Mouse (Mus musculus): Measurements from ENCODE around the gene Zwilch.
"Not testable (repeated sequence)": the region's sequence is repeated elsewhere in the genome, so short reads cannot be mapped to it uniquely, and the experiment has no call there.

Gene Zwilch

GRCm38 (mm10) chr9:64172816-64173665, at the start of gene Zwilch, which contains the start of gene Rpl4:
TSS of gene Zwilch (minus strand) at chr9:64173104.
TSS of gene Rpl4 (plus strand) at chr9:64173375.
- DNase-seq = peak; percentile 89 to 91

- no peak for DNase-seq
Observed at GRCm38 (mm10) chr9:64222098-64222497, 49.2 kb upstream of the Zwilch start.

- DNase-seq = no peak
Observed at GRCm38 (mm10) chr9:64221480-64221879, 48.6 kb upstream of the Zwilch start.

- no peak for DNase-seq
Observed at GRCm38 (mm10) chr9:64220603-64221002, 47.7 kb upstream of the Zwilch start.

- no peak for DNase-seq
Observed at GRCm38 (mm10) chr9:64219772-64220420, 47.0 kb upstream of the Zwilch start.

- DNase-seq = no peak
Observed at GRCm38 (mm10) chr9:64219305-64219704, 46.4 kb upstream of the Zwilch start.

GRCm38 (mm10) chr9:64217887-64218286, 45.0 kb upstream of the Zwilch start:
- DNase-seq = no peak

- no peak for DNase-seq
Observed at GRCm38 (mm10) chr9:64216641-64217040, 43.7 kb upstream of the Zwilch start.

- no peak for DNase-seq
Observed at GRCm38 (mm10) chr9:64216090-64216489, 43.2 kb upstream of the Zwilch start.

- DNase-seq = peak in 1 of 2 experiments; percentile 50
Observed at GRCm38 (mm10) chr9:64214452-64214851, 41.5 kb upstream of the Zwilch start.

GRCm38 (mm10) chr9:64207509-64208084, 34.7 kb upstream of the Zwilch start:
- DNase-seq = no peak

- DNase-seq = no peak
Observed at GRCm38 (mm10) chr9:64202866-64203265, 30.0 kb upstream of the Zwilch start.

- DNase-seq = no peak
Observed at GRCm38 (mm10) chr9:64202331-64202730, 29.4 kb upstream of the Zwilch start.

- DNase-seq = peak in 1 of 2 experiments; percentile 43
Observed at GRCm38 (mm10) chr9:64199897-64200296, 27.0 kb upstream of the Zwilch start.

- not testable (repeated sequence) for DNase-seq
Observed at GRCm38 (mm10) chr9:64198763-64199418, 26.0 kb upstream of the Zwilch start.

- DNase-seq = no peak
Observed at GRCm38 (mm10) chr9:64198068-64198762, 25.3 kb upstream of the Zwilch start.

GRCm38 (mm10) chr9:64197524-64197923, 24.6 kb upstream of the Zwilch start:
- DNase-seq = no peak

GRCm38 (mm10) chr9:64195554-64195953, 22.6 kb upstream of the Zwilch start:
- DNase-seq = no peak

- no peak for DNase-seq
Observed at GRCm38 (mm10) chr9:64193879-64194278, 21.0 kb upstream of the Zwilch start.

GRCm38 (mm10) chr9:64184166-64184840, 11.4 kb upstream of the Zwilch start:
- no peak for DNase-seq

- DNase-seq = not testable (repeated sequence)
Observed at GRCm38 (mm10) chr9:64183295-64183694, 10.4 kb upstream of the Zwilch start.

All from kidney, postnatal 4 days (tissue).